Comparison of ENCODE assay signal across 9 mouse cellular contexts in genomic region chr9:25173171-25173570, GRCm38 (mm10). TPM values are rescaled to one million over a fixed set of nuclear protein-coding genes. Genes with fewer than 3 reads are reported as not detected.
A peak's percentile ranks its signal among the peaks of the same experiment; 100 is the strongest.
DNase-seq lines count a peak whose midpoint lies in the region; ATAC-seq and TF ChIP-seq lines count a peak whose summit lies in the region.
"Had no signal": no experiment of that assay in that cellular context is flagged by ENCODE, and none has a peak within 500 bp of the region (broad histone marks: within the 10 kb centered on the region; RNA-seq: fewer than 3 reads in every experiment).

No protein-coding gene starts in this region.

- peaks cover 10% of the 10 kb centered on the region for H3K4me1 ChIP-seq in intestine, embryonic 16.5 days (ENCODE audit: control insufficient read depth, insufficient read depth, low read length)

- no peaks in the 10 kb centered on the region for H3K27me3 ChIP-seq in intestine, embryonic 16.5 days (replicated peaks; ENCODE audit: control insufficient read depth, insufficient read depth, low read length)

- H3K4me3 ChIP-seq in layer of hippocampus, adult 2 months, result no peak overlapping the region
- no peak overlapping the region for H3K4me3 ChIP-seq in intestine, embryonic 16.5 days (ENCODE audit: low read length)
- H3K4me3 ChIP-seq: erythroblast, embryonic 14.5 days had no signal

- H3K9ac ChIP-seq in intestine, embryonic 16.5 days (ENCODE audit: low read depth, low read length), result no peak overlapping the region

- 54% methylated on average over 4 of the region's 4 CpGs for WGBS in intestine, embryonic 16.5 days

- DNase-seq in layer of hippocampus, adult 2 months (ENCODE audit: low spot score in 2 of 2), result peak in 1 of 2 experiments; percentile 30
- DNase-seq in layer of hippocampus, adult 11-12 months (ENCODE audit: low spot score), result no peak
- peak; percentile 47 for DNase-seq in fat pad, adult 2 months (ENCODE audit: extremely low read depth, low read depth, low spot score)
- no peak for DNase-seq in natural killer cell, adult 2 months (ENCODE audit: low spot score in 2 of 2)
- DNase-seq in frontal cortex, adult 2 months (ENCODE audit: extremely low spot score in 1 of 2, low spot score in 1 of 2), result no peak

- ATAC-seq in intestine, embryonic 16.5 days, result peak; percentile 41; the same call in 1 of the 2 replicates
- peak; percentile 96 for ATAC-seq in megakaryocyte-erythroid progenitor cell, adult 5-6 weeks (replicated peaks; ENCODE audit: low FRiP score, low TSS enrichment, poor library complexity, severe bottlenecking)
- no peak for ATAC-seq in monocyte, adult 5-6 weeks (replicated peaks; ENCODE audit: insufficient number of reproducible peaks, low FRiP score, low TSS enrichment, poor library complexity, severe bottlenecking)

- H3K9me3 ChIP-seq in intestine, embryonic 16.5 days (ENCODE audit: control insufficient read depth, low read length), result no peaks in the 10 kb centered on the region

- H3K36me3 ChIP-seq in intestine, embryonic 16.5 days (ENCODE audit: control insufficient read depth, insufficient read depth, low read length), result no peaks in the 10 kb centered on the region

- peak overlapping the region; percentile 95 for H3K27ac ChIP-seq in layer of hippocampus, adult 2 months
- no peak overlapping the region for H3K27ac ChIP-seq in intestine, embryonic 16.5 days (ENCODE audit: low read length)

- no peak for TF ChIP-seq CTCF in layer of hippocampus, adult 2 months (conservative IDR thresholded peaks at IDR 0.05)

- H3K4me2 ChIP-seq in intestine, embryonic 16.5 days (ENCODE audit: low read depth, low read length), result no peak overlapping the region

RNA-seq across cellular contexts. Expression of gene Herpud2, which starts 21.6 kb away (rescaled TPM):
- total RNA-seq in layer of hippocampus, adult 2 months (2021), result 10 to 100 TPM; 44.4 to 46.5 TPM
- 17.6 and 20.6 TPM in 2 replicates for polyA plus RNA-seq in intestine, embryonic 16.5 days (2015; fragmentation: Nextera tagmentation; extraction: Ambion mirVana)
- total RNA-seq in megakaryocyte-erythroid progenitor cell, adult 5-6 weeks (2014; fragmentation: Nextera tagmentation), result 26.4 and 28.0 TPM in 2 replicates
- 12.6 and 13.9 TPM in 2 replicates for total RNA-seq in megakaryocyte-erythroid progenitor cell, adult 5-6 weeks (2017)
- 40.5 and 41.4 TPM in 2 replicates for polyA plus RNA-seq in frontal cortex, adult 2 months (2012; rRNA removed)
- 25.8 to 45.1 TPM (median 36.1 TPM) in 3 replicates for total RNA-seq in monocyte, adult 5-6 weeks (2017)
